Mouse (Mus musculus) adrenal gland, postnatal 25 days (tissue): ENCODE measurements at regions not wholly inside any gene's neighbourhood (a gene's known extent, or its start where the extent isn't known, plus 50 kb on each side); places are given as distances from the start of the nearest gene placed in this dataset.
A peak's percentile ranks its signal among the peaks of the same experiment; 100 is the strongest.
"Not testable (repeated sequence)": the region's sequence is repeated elsewhere in the genome, so short reads cannot be mapped to it uniquely, and the experiment has no call there.

Source experiments
- DNase-seq: peaks from one replicate; pipeline ENCODE4 v3.0.0; 2021; ENCODE audit warnings: mixed read lengths

DNA sequence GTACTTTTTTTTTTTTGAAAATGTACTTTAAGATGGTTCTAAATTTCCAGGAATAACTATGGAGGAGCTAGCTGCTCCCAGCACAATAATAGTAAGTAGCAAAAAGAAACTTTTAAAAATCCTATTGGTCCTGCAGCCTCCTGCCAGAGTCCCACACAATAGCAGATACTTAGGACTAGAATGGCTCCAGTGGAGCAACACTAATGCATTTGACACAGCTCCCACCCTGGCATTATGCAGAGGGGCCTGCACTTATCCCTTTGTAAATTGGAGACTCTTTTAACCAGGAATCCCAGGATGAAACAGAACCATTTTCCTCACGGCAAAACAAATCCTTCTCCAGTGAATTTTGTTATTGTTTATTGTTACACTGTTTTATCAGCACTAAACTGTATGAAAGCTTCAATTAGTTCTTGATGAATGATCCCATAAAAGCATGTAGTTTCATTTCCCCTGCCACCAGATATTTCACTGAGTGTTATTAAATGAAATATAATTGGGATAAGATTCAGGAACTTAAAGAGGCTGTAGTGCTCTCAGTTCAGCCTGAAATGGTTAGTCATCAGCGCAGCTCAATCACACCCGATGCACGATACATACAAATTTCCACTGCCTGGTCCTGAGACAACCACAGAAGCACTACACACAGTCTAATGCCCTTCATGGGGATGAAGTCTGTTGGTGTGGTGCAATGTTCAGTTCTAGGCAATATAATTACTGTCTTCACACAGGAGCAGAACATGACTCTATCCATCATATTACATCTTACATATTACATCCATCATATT lies 708.6 kb upstream of the Mms22l start:
- DNase-seq: no peak

- no peak for DNase-seq
Observed at GRCm38 (mm10) chr4:23823516-23823915, 672.7 kb upstream of the Mms22l start.

GRCm38 (mm10) chr4:23826885-23827284 lies 669.4 kb upstream of the Mms22l start:
- no peak for DNase-seq

DNA sequence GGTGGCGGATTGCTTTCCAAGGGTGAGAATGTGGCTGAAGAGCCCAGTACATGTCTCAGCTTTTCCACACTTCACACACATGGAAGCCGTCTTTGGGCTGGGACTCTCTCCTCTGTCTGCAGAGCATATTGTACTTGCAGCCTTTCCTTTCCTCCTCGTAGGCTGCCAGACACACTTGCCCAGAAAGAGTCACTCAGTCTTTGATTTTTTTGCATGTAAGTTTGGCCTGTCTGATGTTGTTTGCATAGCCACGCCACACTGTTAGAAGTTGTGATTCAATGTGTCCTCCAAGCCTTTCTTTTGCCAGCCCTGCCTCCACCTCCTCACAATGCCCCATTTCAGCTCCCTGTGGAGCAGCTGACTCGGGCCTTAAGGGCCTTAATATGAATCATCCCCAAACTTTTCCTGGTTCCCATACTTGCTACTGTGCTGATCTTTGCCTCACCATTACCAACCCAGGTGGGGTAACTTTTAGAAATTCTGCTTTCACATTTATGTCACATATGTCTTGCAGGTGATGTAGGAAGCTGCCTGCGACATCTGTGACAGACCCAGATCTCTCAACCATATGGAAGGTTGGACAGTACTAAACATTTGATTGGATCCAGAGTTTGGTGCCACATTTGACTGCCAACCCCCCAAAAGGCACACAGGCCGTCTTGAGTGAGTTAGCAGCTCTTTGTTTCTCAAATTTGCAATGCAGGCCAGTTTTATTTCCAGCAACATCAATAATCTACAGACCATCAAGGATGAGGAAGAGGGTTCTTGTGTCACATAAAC lies 663.7 kb upstream of the Mms22l start:
- DNase-seq: no peak

GRCm38 (mm10) chr4:23843609-23844287 lies 652.5 kb upstream of the Mms22l start:
- DNase-seq: no peak

- DNase-seq: no peak
Observed at GRCm38 (mm10) chr4:23844288-23844971, 651.8 kb upstream of the Mms22l start.

GRCm38 (mm10) chr4:23845263-23845662 lies 651.0 kb upstream of the Mms22l start:
- no peak for DNase-seq

GRCm38 (mm10) chr4:23850640-23851039 lies 645.6 kb upstream of the Mms22l start:
- no peak for DNase-seq

DNA sequence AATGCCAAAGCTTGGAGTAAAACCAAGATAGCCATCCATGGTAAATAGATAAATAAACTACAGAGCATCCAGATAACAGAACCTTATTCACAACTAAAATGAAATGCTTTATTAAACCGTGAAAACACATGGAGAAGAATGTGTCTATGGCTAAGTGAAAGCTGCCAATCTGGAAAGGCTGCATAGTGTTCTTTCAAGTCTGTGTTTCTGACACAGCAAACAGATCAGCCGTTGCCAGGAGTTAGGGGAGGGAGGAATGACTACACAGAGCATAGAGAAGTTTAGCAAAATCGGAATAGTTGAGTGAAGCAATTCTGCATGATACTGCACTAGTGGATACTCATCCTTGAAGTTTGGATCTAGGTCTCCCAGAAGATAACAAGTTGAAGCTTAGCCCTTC lies 633.8 kb upstream of the Mms22l start:
- no peak for DNase-seq

- peak; percentile 1 for DNase-seq
Observed at GRCm38 (mm10) chr4:23880007-23880406, 616.2 kb upstream of the Mms22l start.

DNA sequence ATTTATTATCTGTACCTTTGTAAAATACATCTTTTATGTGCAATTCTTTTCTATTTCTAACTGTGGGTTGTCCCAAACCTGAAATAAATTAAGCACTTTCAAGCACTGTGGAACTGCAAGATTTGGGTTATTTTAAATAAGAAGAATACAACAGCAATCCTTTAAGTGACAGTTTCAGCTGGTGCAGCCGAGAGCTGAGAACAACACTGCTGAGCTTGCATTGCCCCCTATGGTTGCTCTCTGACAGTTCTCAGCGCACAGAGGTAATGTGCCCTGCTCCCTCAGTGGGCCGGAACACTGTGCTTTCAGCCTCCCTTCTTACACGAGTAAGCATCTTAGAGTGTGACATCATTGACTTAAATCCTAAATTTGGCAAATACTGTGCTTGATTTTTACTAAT lies 582.9 kb upstream of the Mms22l start:
- DNase-seq: no peak

GRCm38 (mm10) chr4:23913822-23914221 lies 582.4 kb upstream of the Mms22l start:
- DNase-seq: no peak

GRCm38 (mm10) chr4:23914423-23914822 lies 581.8 kb upstream of the Mms22l start:
- DNase-seq: no peak

- DNase-seq: no peak
Observed at GRCm38 (mm10) chr4:23921520-23921919, 574.7 kb upstream of the Mms22l start.

DNA sequence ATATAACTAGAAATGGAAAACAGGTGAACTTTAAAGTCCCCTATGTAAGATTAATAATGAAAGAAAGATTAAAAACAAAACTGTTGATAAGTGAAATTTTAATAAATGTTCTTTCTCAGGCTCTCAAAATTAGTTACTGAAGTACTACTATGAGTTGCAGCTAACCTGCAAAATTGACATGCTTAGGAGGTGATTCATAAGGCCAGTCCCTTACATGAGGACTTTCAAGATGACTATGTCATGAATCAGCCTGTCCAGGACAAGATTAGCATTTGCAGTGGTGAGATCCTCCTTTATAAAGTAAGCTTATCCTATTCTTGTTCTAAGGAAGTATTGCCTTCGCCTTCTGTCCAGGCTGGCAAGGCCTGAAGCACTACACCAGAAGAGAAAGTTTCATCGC lies 542.1 kb upstream of the Mms22l start:
- no peak for DNase-seq

GRCm38 (mm10) chr4:23982193-23982592 lies 514.1 kb upstream of the Mms22l start:
- DNase-seq: not testable (repeated sequence)

- peak; percentile 13 for DNase-seq
Observed at GRCm38 (mm10) chr4:23982790-23983451, 513.3 kb upstream of the Mms22l start.

GRCm38 (mm10) chr4:23983452-23983805 lies 512.8 kb upstream of the Mms22l start:
- DNase-seq: no peak

DNA sequence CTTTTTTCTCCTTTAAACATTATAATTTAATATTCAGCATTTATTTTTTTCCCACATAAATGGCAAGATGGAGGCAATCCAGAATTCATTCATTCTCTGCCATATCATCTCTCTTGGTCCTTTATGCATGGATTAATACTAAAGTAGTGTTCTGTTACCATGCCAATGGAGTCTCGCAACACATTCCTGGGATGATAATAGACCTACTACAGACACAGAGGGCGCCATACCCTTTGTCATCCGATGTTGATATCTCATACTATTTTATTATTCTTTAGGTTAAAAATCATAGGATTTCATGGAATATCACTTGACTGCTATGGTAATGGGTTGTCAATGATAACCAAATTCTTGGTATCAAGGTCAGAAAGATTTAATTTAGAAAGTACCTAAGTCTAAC lies 512.2 kb upstream of the Mms22l start:
- DNase-seq: no peak

DNA sequence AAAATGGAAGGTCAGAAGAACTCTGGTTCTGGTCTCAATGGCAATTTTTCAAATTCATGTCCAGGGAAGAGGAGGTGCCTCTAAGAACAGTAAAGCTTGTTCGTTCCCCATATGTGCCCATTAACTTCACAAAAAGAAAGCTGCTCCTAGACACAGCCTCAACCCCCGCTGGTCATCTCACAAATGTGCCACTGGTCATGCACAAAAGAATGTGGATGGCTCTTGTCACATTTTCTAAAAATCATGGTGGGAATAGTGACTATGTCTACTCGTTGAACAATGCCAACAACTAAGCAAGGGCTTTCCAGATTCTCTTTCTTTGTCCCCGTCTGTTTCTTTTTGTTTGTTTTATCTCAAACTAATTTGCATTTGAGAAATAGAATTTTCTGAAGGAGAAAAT lies 510.3 kb upstream of the Mms22l start:
- no peak for DNase-seq

- no peak for DNase-seq
Observed at GRCm38 (mm10) chr4:23993823-23994222, 502.4 kb upstream of the Mms22l start.
